Mouse (Mus musculus) hindbrain, postnatal 0 days (tissue): ENCODE data around the gene Triap1. TPM values are rescaled to one million over a fixed set of nuclear protein-coding genes. Genes with fewer than 3 reads are reported as not detected.
A peak's percentile ranks its signal among the peaks of the same experiment; 100 is the strongest.

Source experiments
- ATAC-seq: fragments of 200-750 bp; cut with Nextera tagmentation; 2 replicates; pipeline ENCODE4 v1.8.0; 2017; ENCODE audit warnings: mild to moderate bottlenecking, moderate TSS enrichment, moderate library complexity
- DNase-seq: peaks from one replicate; pipeline ENCODE4 v3.0.0-alpha.2; 2015; ENCODE audit warnings: low spot score
- H3K27ac ChIP-seq: fragments of 300-500 bp; sonication (generic); 2 replicates; pipeline ENCODE4 v1.5.1; 2014; ENCODE audit warnings: mild to moderate bottlenecking
- H3K27me3 ChIP-seq: fragments of 300-500 bp; sonication (generic); 2 replicates; pipeline ENCODE4 v1.6.1; 2014; ENCODE audit warnings: low read length, mixed read lengths; ENCODE audit not compliant: insufficient read depth
- H3K36me3 ChIP-seq: fragments of 300-500 bp; sonication (generic); 2 replicates; pipeline ENCODE4 v1.6.1; 2014; ENCODE audit warnings: low read length, mixed read lengths; ENCODE audit not compliant: insufficient read depth
- H3K4me1 ChIP-seq: fragments of 300-500 bp; sonication (generic); 2 replicates; pipeline ENCODE4 v1.6.1; 2014; ENCODE audit warnings: antibody characterized with exemption, low read length, mixed read lengths; ENCODE audit not compliant: insufficient read depth
- H3K4me2 ChIP-seq: fragments of 300-500 bp; sonication (generic); 2 replicates; pipeline ENCODE4 v1.6.1; 2014; ENCODE audit warnings: low read depth, mild to moderate bottlenecking, low read length, moderate library complexity, mixed read lengths
- H3K4me3 ChIP-seq: fragments of 300-500 bp; sonication (generic); 2 replicates; pipeline ENCODE4 v1.5.1; 2014; ENCODE audit warnings: low read length
- H3K9ac ChIP-seq: fragments of 300-500 bp; sonication (generic); replicated peaks from 2 replicates; pipeline ENCODE4 v1.6.1; 2014; ENCODE audit warnings: mild to moderate bottlenecking, low read length, moderate library complexity, mixed read lengths
- H3K9me3 ChIP-seq: fragments of 300-500 bp; sonication (generic); 2 replicates; pipeline ENCODE4 v1.6.1; 2016; ENCODE audit warnings: low read length, mixed read lengths
- CTCF ChIP-seq: IDR thresholded peaks from 2 replicates; pipeline ENCODE4 v1.5.1; 2016; ENCODE audit warnings: antibody characterized with exemption, control low read depth, low read depth
- WGBS: fragments of 180-500 bp; shearing (Covaris S2); extraction: QIAGEN DNeasy Blood & Tissue Kit; methylation state at CpG from one replicate; pipeline ENCODE4 v1.1.7; 2014; 5-methylcytosine and 5-hydroxymethylcytosine counted together
- polyA plus RNA-seq: library from polyadenylated mRNA; unstranded; fragments of >200 nt; fragmentation: Nextera tagmentation; extraction: Ambion mirVana; gene quantifications from 2 replicates; pipeline ENCODE4 v1.2.1, GENCODE M21; 2015
- total RNA-seq: library from RNA; depleted of rRNA; stranded (reverse); fragments of >200 nt; gene quantifications from 2 replicates; pipeline ENCODE4 v1.2.3, GENCODE M21; 2014

The Triap1 gene
- total and polyA plus RNA-seq, 2 experiments from 2014 or later: 12.4 to 59.2 TPM

DNA sequence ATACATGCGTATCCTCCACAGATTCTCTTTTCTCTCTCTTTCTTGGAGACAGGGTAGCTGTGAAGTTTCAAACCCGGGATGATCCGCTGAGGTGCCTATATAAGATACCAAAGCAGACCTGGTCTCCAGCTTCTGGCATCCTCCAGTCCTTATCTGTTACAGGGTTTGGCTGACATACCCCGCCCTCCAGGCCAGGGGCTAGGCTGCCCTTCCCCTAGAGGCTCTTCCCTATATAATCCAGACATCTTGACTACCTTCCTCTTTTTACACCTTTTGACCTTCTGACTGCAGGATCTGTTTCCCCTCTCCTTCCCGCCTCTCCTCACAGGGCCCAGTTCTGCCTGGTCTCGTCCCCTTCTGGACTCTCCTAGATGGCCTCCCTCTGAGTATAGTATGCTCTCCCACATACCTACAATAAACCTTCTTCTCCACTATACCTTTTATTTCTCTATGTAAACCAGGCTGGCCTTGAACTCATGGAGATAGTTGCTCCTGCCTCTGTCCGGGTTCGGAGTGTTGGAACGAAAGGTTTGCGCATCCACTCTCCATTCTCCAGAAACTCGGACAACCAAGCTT lies 14.7 kb upstream of the Triap1 start:
- H3K4me2 ChIP-seq: peak overlapping the region; percentile 83
- no peaks in the 10 kb centered on the region for H3K9me3 ChIP-seq
- ATAC-seq: peak; percentile 58
- peak overlapping the region; percentile 90 for H3K27ac ChIP-seq
- 27% methylated on average over 11 of the region's 11 CpGs for WGBS
- peak overlapping the region; percentile 92 for H3K4me3 ChIP-seq
- no peak for DNase-seq
- no peaks in the 10 kb centered on the region for H3K27me3 ChIP-seq
- H3K9ac ChIP-seq: peak overlapping the region; percentile 88
- H3K36me3 ChIP-seq: peaks cover 9% of the 10 kb centered on the region
- H3K4me1 ChIP-seq: peaks cover 19% of the 10 kb centered on the region
- TF ChIP-seq CTCF: no peak; the same call in 1 of the 2 replicates

GRCm38 (mm10) chr5:115326875-115327609 lies 14.0 kb upstream of the Triap1 start, which contains the start of gene Srsf9:
TSS of gene Srsf9 (plus strand) at chr5:115327177.
- no peak for TF ChIP-seq CTCF
- Histone ChIP-seq H3K9me3 (no peaks in the 10 kb centered on the region), H3K9ac (peak within 1 kb of the TSS; percentile 88), H3K27ac (peak within 1 kb of the TSS; percentile 90), H3K36me3 (peaks cover 14% of the 10 kb centered on the region), H3K4me2 (peak within 1 kb of the TSS; percentile 83), H3K27me3 (no peaks in the 10 kb centered on the region), H3K4me3 (peak within 1 kb of the TSS; percentile 92), H3K4me1 (peaks cover 19% of the 10 kb centered on the region)
- under 1% methylated on average over 54 of the region's 97 CpGs for WGBS
- DNase-seq: peak; percentile 96
- peak; percentile 93 for ATAC-seq

GRCm38 (mm10) chr5:115327610-115328548 lies 13.1 kb upstream of the Triap1 start:
- Histone ChIP-seq H3K9ac (peak overlapping the region; percentile 88), H3K4me3 (peak overlapping the region; percentile 92), H3K4me2 (peak overlapping the region; percentile 83), H3K9me3 (no peaks in the 10 kb centered on the region), H3K27me3 (no peaks in the 10 kb centered on the region), H3K4me1 (peaks cover 19% of the 10 kb centered on the region), H3K27ac (peak overlapping the region; percentile 90), H3K36me3 (peaks cover 22% of the 10 kb centered on the region)
- ATAC-seq: peak; percentile 13; the same call in 1 of the 2 replicates
- peak; percentile 15 for DNase-seq
- under 1% methylated on average over 53 of the region's 55 CpGs for WGBS
- no peak for TF ChIP-seq CTCF

DNA sequence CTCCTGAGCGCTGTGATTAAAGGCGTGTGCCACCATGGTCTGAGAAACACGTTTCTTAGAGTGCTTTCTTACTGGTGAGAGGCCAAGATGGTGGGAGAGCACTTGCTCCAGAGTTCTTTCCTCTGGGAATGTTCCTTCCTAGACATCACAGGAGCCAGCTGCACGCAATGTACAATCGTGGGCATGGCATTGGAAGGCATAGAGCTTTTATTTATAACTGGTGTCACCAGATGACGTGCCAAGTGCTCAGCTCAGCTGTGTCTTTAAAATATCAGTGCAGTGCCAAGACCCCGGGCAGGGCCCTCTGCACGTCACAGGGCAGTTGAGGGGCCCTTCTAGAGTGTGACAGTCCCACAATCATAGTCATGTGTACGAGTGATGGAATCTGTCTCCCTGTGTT lies 10.1 kb upstream of the Triap1 start:
- Histone ChIP-seq H3K4me3 (no peak overlapping the region), H3K4me2 (no peak overlapping the region), H3K36me3 (peaks cover 45% of the 10 kb centered on the region), H3K9ac (no peak overlapping the region), H3K27me3 (no peaks in the 10 kb centered on the region), H3K27ac (no peak overlapping the region), H3K4me1 (peaks cover 15% of the 10 kb centered on the region), H3K9me3 (no peaks in the 10 kb centered on the region)
- ATAC-seq (no peak), DNase-seq (no peak)
- TF ChIP-seq CTCF: no peak
- 69% methylated on average over 9 of the region's 9 CpGs for WGBS

DNA sequence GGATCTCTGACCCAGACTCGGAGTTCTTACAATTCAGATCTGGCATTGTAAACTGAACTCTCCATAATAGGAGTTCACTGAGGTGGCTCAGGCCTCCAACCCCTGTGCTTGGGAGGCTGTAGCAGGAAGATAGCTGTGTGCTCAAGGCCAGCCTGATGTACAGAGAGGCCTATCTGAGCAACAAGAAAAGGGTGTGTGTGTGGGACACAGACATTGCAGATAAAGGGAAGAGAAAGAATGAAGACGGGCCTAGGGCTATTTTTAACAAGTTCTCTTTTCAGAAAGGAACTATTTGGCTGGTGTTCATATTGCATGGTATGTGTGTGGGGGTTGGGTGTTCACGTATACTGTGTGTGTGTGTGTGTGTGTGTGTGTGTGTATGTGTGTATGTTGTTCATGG lies 7.4 kb upstream of the Triap1 start:
- peaks cover 45% of the 10 kb centered on the region for H3K36me3 ChIP-seq
- no peak for TF ChIP-seq CTCF

GRCm38 (mm10) chr5:115340007-115340406 lies 1.0 kb upstream of the Triap1 start:
- peaks cover 17% of the 10 kb centered on the region for H3K36me3 ChIP-seq
- no peak for TF ChIP-seq CTCF
- peak overlapping the region; percentile 89 for H3K4me3 ChIP-seq
- peaks cover 9% of the 10 kb centered on the region for H3K4me1 ChIP-seq
- no peaks in the 10 kb centered on the region for H3K9me3 ChIP-seq
- WGBS: 30% methylated on average over 7 of the region's 7 CpGs
- H3K27me3 ChIP-seq: no peaks in the 10 kb centered on the region
- no peak for ATAC-seq
- H3K4me2 ChIP-seq: peak overlapping the region; percentile 85
- peak overlapping the region; percentile 92 for H3K9ac ChIP-seq
- DNase-seq: no peak
- H3K27ac ChIP-seq: no peak overlapping the region

More for the DNA sequence above, 7.4 kb upstream of the Triap1 start:
- Histone ChIP-seq H3K9ac (no peak overlapping the region), H3K27ac (no peak overlapping the region), H3K27me3 (no peaks in the 10 kb centered on the region), H3K4me2 (no peak overlapping the region), H3K4me3 (no peak overlapping the region), H3K4me1 (peaks cover 8% of the 10 kb centered on the region), H3K9me3 (no peaks in the 10 kb centered on the region)
- WGBS: 83% methylated on average over 3 of the region's 3 CpGs
- no peak for ATAC-seq
- no peak for DNase-seq
